Mouse (Mus musculus) urinary bladder, postnatal 36 days (tissue): ENCODE measurements at regions not wholly inside any gene's neighbourhood (a gene's known extent, or its start where the extent isn't known, plus 50 kb on each side); places are given as distances from the start of the nearest gene placed in this dataset.
A peak's percentile ranks its signal among the peaks of the same experiment; 100 is the strongest.

ENCODE experiments used
- DNase-seq, 2 experiments: peaks; one replicate each; pipeline ENCODE4 v3.0.0; 2022; ENCODE audit warnings: low spot score in 2 of 2, mixed read lengths in 1 of 2

DNA sequence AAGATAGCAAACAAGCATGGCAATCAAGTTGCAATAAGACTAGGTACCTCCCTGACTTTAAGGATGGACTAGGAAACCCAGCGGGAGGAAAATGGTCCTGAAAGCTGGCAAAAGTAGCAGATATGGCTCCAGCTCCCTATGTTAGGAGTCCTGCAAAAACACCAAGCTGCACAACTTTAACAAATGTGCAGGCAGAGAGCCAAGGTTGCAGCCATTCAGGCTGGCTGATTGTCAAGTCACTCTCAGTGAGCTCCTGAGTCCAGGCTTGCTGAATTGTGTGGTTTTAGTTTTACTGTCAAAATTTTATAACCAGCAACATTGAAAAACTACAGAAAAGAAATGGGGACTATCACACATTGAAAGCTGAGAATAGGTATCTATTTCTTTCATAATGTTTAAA is 1122.8 kb upstream of the Slc10a2 start:
- DNase-seq, result no peak

DNA sequence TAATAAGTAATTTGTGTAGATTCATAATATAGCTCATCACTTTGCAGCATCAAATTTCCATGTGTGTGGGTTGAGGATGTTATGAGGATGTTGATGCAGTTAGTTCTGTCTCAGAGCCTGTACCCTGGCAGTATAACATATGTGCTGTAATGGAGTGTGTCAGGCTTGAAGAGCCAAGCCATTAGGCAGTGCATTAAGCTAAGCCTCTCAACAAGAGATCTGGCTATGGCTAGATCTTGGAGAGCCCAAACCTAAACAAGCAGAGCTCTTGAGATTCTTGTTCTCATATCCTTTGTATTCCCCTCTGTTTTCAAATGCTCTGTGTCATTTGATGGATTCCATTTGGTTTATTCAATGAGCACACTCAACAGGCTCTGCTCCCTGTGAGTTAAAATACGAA is 1120.0 kb upstream of the Slc10a2 start:
- DNase-seq, result no peak

DNA sequence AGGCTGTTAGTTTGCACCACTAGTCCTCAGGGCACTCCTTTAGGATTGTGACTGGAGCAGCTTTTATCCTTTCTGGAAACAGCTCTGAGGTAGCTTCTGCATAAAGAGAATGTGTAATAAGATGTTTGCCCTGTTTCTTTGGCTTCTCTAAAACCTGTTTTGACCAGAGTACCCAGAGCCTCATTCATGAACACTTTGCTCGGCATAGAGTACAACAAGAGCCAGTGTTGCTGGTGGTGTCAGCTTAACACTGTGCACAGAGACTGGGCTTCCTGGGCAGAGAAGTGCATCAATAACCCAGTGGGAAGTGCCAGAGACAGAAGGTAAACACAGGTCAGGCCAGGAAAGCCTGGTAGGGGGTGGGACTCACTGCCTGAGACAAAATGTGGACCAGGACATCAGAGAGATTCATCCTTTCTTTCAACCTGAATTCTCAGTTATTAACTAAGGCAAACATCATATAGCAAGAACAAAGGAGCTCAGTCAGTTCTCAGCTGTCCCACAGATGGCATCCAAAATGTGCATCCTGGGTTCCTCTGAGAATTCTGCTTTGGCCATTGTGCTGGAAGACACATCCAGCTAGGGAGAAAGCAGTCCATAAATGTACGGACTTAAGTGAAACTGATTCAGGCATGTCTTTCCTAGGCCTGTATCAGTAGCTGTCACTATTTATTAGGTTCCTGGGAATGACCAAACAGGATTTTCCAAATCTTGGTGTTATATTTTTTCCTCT is 1102.6 kb upstream of the Slc10a2 start:
- DNase-seq, result no peak

DNA sequence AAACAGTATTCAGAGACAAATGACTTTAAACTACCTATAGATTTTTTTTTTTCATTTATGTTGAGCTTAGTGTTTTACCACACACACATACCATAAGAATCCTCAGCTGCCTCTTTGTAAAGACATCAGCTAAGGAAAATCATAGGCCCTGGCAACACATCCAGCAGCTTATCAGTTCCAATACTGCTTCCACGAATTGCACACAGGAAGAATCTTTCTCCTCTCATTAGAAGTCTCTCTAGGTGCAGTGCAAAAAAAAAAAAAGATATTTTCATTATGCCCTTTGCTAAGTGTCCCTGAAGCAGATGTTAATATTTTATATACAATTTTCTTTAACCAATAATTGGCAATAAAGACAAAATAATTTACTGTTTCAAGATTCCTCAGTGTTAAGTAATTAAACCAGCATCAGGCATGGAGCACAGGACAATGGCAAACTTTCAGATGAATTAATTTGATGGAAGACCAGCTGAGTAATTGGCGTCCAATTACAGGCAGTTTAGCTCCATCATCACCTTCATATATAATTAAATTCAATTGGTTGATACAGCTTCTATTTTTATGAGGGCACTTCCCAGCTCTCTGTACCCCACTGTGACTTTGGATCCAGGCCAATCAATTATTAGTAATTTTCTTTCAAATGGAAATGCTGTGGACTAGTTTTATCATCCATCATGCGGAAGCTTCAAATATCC is 1099.0 kb upstream of the Slc10a2 start:
- no peak for DNase-seq

DNA sequence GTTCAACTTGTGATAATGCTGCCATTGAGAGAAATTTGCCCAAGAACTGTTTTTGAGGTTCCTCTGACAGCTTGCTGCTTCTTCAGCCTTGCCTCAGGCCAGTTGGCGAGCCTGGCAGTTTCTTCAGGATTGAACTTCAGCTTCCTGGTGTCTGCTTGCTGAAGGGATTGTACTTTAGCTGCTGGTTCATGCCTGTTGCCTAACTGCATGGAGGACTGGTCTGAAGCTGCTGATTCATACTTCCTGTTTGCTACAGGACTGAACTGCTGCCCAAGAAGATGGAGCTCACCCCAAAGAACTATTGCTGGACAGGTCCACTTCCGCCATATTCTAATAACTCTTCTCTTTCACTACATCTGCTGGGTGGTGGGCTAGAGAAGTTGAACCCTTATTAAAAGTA is 1086.3 kb upstream of the Slc10a2 start:
- no peak for DNase-seq

DNA sequence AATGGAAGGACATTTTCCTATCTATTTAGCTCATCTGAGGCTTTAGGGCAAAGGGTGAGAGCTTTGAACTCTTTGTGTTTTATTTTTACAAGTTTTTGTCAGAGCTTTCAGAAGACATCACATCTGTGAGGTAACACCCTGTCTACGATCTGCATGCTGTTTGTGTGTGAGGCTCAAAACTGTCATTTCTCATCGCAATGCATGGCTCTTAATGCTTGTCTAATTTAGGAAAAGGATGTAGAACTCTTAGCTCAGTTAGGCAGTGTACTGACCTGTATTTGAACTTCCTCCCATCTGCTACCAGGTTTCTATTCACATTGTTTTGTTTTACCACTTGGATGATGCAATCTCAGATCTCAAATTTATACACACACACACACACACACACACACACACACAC is 1083.3 kb upstream of the Slc10a2 start:
- DNase-seq, result no peak

DNA sequence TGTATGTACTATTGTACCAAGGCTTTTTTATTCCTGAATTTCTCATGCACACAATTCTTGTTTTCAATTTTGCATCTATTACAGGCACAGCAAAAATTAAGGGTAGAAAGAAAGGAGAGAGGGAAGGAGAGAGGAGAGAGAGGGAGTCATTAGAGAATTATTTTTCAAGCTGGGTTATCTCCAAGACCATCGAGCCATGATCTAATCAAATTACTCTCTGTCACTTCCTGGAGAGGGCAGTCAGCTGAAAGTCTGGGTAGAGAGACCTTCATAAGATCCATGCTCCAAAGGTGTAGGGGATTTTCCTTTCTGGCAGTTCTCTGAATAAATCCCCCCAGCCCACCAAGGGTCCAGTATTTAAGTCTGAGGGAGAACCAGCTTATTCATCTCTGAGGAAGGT is 1081.4 kb upstream of the Slc10a2 start:
- DNase-seq, result no peak

DNA sequence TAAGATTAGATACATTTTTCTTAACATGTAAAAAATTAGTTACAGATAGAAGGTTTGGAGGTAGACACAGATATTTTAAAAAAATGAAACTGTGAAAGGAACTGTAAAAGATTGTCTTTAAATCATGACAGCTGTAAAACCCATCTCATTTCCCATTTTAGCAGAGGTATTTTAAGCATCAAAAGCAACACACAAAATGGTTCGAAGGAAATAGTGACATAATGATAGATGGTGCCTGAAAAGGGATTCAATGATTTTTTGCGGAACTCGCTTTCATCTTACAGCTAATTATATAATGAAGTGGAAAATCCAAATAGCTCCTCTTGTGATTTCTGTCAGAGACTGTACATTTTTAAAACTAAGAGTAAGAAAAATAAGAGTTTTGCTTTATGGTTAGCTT is 1074.5 kb upstream of the Slc10a2 start:
- DNase-seq, result no peak

DNA sequence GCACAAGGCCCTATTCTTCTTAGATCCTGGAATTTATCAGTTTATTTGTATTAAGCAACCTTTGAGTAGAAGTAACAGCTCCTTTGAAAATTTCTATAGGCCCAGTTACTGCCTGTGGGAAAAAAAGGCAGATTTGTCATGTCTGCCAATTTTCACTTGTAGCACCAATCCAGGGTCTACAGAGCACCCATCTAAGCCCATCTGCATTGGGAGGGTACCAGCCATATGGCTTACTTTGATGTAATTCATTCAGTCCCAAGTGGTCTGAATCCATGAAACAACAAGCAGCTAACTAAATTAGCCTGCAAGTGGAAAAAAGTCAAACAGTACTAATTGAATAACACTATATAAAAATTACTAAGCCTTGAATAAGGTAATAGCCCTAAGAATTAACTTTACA is 1061.3 kb upstream of the Slc10a2 start:
- no peak for DNase-seq

DNA sequence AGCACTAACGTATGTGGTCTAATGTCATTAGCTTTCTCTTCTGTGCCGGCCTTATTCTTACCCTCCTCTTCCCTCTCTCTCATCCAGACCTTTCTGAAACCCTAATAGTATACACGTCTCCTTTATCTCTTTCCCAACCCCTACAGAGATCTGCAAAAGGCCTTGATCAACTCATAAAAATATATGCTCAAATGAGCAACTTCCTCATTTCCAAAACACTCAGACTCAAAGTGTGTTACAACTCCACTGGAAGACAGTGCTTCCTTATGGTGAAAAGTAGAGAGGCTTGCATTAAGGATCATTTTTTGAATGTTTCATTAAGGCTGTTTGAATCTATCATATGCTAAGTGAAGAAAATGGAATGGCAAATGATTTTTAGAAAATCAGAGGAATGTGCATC is 1060.1 kb upstream of the Slc10a2 start:
- DNase-seq, result no peak

DNA sequence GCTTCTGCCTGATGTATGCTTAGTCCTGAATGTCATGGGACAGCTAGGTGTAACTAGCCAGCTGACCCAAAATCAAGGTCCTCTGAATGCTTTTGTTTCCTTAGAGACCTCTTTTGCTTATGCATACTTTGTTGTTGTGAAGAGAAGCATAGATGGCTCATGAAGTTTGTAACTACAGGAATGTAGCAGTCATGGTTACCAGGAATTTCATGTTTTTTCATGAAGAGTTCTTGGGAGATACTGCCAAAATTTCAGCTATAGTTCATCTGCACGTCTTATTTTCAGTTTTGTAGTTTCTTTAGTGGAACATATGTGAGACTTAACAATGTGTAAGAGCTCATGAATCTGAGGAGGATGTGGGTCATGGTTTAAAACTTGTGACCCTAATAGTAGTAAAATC is 1059.6 kb upstream of the Slc10a2 start:
- DNase-seq, result no peak

DNA sequence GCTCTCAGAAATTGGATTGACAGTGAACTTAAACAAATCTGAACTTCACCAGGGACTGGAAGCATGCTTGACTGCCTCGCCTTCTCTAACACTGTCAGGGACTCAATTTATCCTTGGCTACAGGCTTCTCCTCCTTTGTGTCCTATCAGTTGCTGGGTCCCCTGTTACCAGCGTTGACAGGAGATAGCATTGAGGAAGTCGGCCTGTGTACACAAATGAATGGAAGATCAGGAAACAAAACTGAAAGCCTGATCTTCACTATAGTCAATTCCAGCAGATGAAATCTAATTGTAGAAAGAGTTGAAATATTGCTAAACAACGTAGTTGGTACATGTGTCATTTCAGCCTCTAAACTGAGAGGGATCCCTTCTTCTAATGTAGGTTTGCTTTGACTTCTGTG is 1039.4 kb upstream of the Slc10a2 start:
- no peak for DNase-seq

DNA sequence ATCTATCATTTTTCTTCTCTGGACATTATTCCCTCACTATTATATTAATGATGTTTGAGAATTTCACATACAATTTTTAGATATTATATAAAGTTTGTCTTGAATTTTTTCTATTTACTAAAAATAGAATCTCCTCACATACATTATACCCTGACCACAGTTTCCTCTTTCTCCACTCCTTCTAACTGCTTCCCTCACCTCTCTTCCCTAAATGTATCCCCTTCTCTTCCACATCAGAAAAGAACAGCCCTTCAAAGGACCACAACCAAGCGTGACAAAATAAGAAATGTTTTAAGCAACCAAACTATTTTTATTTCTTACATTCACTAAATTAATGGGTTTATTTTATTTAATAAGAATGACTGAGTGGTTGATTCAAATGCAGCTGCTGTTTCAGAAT is 1034.9 kb upstream of the Slc10a2 start:
- no peak for DNase-seq

DNA sequence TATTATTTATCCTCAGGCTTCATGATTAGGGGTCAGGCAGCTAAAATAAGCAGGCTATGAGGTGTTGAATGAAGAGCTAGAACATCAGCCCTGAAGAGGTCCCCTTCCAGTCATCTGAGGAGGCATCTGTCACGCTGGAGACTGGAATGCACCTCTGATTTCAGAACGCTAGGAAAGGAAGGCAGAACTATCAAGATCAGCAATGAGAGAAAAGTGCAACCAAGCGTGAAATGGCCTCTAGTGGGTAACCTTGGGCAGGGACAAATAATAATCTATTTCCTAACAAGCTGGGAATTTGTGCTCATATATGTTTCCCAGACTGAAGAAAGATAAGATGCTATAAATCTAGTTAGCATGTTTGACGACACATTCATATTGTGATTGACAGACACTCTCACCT is 1034.0 kb upstream of the Slc10a2 start:
- no peak for DNase-seq

DNA sequence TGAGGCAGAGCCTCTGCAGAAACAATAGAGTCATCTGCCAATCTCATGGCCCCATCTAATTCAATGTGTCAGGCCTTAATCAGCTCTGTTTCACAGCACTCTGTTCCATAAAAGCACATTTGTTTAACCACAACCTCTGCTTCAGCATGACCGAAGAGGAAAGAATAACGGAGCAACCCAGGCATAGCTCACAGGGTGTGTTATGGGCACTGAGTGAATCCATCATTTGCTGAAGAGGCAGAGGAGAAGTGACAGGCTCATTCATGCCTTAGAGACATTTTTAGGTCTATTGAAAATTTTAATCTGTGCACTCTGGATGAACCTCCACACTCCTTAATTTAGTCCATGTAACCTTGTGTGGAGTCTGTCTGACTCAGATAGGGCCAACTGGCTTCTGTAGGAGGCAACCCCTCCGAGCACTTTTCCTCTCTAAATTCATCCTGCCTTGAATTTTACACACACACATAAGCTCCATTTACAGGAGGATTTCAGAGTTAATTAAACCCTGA is 1027.1 kb upstream of the Slc10a2 start:
- DNase-seq, result no peak

DNA sequence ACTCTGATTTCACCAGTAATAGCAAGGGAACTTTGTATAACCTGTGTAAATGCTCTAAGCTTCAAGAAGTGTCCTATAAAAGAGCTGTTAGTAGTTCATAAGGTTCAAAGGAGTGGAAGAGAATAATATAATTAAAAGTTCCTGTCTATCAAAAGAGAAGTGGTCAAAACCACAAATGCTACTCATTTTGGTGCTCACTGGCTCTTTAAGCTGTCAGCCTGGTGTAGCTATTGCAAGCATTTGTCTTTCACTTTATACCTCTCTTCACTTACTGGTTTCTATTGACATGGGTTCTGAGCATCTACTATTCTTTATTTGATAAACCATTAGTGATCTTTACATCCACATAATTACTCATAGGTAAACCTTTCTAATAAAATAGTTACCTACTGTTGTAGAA is 1020.1 kb upstream of the Slc10a2 start:
- no peak for DNase-seq

DNA sequence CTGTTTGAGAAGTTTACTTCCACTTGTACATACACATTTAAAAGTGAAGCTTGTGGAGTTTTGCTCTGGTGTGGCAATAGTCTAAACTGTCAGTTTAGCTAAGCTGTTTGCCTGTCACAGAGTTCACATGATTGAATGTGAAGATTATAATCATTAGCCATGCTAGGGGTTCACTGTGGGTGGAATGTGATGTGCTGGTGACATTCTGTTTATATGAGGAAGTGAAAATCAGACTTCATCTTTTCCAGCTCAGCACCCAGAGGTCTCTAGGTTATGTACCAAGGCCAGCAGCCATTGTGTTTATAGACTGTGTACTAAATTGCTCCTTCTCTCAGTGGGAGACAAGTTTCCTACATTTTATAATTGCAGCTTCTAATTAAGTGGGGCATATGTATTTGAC is 1014.4 kb upstream of the Slc10a2 start:
- DNase-seq, result no peak

DNA sequence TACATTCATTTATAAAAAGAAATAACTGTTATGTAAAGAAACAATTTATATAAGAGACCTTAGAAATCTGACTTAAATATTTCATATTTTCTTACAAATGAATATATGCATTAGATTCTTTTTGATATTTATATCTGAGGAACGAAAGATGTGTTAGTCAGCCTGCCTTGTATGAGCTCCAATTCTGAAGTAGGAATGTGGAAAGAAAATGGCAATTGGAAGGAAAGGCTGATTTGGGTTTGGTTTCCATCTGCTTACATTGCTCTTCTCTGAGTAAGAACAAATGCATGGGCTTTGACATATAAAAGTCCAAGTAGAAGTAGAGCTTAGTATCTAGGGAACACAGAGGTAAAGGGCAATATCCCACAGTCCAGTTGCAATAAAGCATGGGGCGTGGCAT is 1006.2 kb upstream of the Slc10a2 start:
- DNase-seq, result no peak

DNA sequence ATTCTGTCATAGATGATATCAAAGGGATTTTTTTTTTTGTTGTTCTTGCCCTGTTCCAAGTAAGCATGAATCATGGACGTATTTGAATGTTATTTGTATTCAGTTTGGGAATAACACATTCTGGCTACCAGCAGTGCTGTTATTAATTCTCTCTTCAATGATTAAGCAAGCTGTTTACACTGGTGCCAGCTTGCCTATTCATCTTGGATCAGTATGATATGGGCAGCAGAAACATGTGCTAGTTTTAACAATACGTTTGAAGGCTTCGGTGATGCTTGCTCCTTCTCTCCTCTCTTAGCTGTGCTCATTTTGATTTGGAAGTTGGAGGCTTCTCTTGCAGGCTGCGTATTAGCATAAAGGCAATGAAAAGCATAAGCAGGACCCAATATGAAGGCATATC is 984.9 kb upstream of the Slc10a2 start:
- no peak for DNase-seq

DNA sequence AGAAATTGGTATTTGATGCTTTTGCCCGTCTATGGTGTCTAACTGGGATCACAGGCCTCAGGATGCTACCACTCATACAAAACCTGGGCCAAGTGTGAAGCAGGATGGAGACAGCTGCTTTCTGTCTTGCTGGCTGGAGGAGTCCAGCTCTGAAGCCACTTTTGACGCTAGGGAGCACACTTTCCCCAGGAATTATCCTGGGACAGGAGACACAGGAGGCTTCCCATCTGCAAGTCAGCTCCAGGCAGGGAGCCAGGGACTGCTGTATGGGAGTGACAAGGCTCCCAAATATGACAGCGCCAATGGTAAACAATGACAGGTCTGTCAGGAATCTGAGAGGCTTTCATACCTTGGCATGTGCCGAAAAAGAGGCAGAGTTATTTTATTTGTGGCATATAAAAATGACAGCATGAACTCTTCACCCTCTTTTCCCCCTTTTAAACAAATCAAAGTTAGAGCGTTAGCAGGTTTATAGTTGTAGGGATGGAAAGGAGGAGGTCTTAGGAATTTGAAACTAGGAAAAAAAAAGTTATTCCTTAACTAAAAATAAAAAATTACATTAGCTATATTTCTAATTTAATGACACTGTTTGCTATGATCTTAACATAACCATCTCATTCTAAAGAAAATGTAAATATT is 938.9 kb upstream of the Slc10a2 start:
- DNase-seq, result peak; percentile 57 to 63

DNA sequence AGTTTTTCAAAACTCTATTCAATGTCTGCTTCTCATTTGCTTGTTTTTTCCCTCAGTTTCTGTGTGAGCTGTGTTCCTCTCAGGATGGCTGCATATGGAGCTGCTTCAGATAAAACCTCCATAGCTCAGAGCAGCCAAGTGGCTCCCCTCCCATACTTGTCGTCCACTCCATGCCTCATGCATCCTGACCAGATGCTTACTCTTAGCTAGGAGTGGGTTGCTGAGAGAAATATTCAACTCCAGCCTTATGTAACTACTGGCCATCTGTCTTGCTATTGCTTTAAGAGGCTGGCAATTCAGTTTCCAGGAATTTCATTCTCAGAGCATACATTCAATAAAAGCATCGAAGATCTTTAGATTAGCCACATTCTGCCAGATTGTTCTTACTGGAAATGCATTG is 907.1 kb upstream of the Slc10a2 start:
- no peak for DNase-seq

DNA sequence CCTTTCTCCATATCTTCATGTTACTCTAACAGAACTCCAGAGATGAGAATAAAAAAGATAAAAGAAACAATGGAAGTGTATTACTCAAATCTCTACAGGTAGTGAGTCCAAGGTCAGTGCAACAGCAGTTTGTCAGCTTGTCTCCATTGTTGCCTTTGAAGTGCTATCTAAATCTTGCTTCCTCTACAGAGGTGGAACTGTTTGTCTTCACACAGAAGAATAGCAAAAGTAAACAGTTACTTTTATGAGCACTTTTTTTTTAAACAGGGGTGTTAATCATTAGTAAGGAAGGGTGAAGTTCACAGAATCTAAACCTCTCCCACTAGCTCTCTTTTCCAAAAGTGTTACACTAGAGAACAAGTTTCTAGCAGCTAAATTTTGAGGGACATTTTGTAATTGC is 906.0 kb upstream of the Slc10a2 start:
- DNase-seq, result no peak

DNA sequence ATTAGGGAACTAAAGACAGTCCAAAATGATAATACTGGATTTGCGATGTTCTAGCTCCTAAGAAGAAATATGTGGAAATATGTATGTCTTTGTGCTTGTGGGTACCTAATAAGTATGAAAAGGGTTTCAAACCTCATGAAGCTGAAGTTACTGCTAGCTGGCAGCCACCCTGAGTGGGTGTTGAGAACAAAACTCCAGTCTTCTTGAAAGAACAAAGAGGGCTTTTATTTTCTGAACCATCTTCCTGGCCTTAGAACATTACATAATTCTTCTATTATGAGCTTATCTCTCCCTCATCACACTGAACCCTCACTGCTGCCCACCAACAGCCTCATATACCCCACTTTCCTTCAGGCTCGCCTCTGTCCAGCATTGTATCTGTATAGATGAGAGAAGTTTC is 905.6 kb upstream of the Slc10a2 start:
- DNase-seq, result no peak
